Mouse (Mus musculus): Measurements from ENCODE around the gene Kmt2d. TPM values are rescaled to one million over a fixed set of nuclear protein-coding genes. Genes with fewer than 3 reads are reported as not detected.
A peak's percentile ranks its signal among the peaks of the same experiment; 100 is the strongest.

The Kmt2d gene
- polyA plus RNA-seq, 1 experiment from 2014 or later, result 5.1 TPM

- H3K4me1 ChIP-seq (replicated peaks; ENCODE audit: control insufficient read depth, insufficient read depth), result peaks cover 2% of the 10 kb centered on the region; the same call in 1 of the 2 replicates
- H3K4me2 ChIP-seq (replicated peaks; ENCODE audit: low read depth), result peak overlapping the region; percentile 57
- peak; percentile 57 for DNase-seq (ENCODE audit: low spot score)
- no peak overlapping the region for H3K27ac ChIP-seq (replicated peaks)
- 4% methylated on average over 55 of the region's 58 CpGs for WGBS
- H3K9ac ChIP-seq (ENCODE audit: low read length), result no peak overlapping the region
- H3K27me3 ChIP-seq (ENCODE audit: control insufficient read depth, insufficient read depth, low read length), result peaks cover 16% of the 10 kb centered on the region; the same call in 1 of the 2 replicates
- no peaks in the 10 kb centered on the region for H3K9me3 ChIP-seq (ENCODE audit: control insufficient read depth, low read length)
- H3K4me3 ChIP-seq (ENCODE audit: low read depth, low read length), result peak overlapping the region; percentile 34
- no peak for TF ChIP-seq CTCF (IDR thresholded peaks at IDR 0.05; ENCODE audit: low read depth)
- TF ChIP-seq EP300 (optimal IDR thresholded peaks at IDR 0.05), result no peak
- ATAC-seq (ENCODE audit: low FRiP score, low TSS enrichment), result peak; percentile 33; the same call in 1 of the 2 replicates
- no peaks in the 10 kb centered on the region for H3K36me3 ChIP-seq (ENCODE audit: control insufficient read depth, insufficient read depth, low read length)
Measured at GRCm38 (mm10) chr15:98806809-98807770, 63.9 kb downstream of the Kmt2d start.

DNA sequence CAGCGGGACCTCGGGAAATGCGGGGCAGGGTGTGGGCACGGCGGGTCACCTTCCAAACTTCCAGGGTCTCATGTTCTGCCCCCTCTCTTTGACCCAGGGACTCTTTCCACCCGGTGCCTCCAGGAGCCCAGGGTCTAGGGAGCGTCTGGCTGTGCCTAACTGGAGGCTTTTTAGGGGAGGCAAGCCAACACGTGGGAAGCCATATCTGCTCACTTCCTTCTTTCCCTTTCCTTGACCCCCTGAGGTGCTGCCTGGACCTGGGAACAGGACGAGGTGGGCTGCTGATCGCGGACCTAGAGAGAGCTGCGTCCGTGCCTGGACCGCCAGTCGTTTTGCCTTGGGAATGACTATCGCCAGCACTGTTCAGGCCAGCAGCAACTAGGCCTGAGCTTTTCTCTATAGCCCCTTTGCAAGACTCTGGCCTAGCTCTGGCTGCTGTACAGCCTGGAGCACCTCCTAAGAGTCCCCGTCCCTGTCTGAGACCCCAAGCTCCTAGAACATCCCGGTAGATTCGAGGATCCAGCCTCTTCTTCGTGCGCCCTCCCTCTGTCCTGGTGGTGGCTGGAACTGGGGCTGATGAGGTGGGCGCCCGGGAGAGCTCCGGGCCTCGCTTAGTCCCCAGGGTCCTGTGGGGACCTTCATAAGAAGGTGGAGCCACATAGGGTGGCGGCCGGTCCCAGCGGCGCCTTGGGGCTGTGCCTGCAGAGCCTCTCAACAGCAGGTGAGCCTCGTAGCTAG, 64.8 kb downstream of the Kmt2d start:
- peak overlapping the region; percentile 45 for H3K4me3 ChIP-seq (ENCODE audit: low read depth, low read length)
- DNase-seq (ENCODE audit: low spot score) (no peak), ATAC-seq (ENCODE audit: low FRiP score, low TSS enrichment) (peak; percentile 3; the same call in 1 of the 2 replicates)
- 33% methylated on average over 30 of the region's 30 CpGs for WGBS
- peaks cover 17% of the 10 kb centered on the region for H3K27me3 ChIP-seq (ENCODE audit: control insufficient read depth, insufficient read depth, low read length)
- H3K9ac ChIP-seq (ENCODE audit: low read length), result no peak overlapping the region
- H3K9me3 ChIP-seq (ENCODE audit: control insufficient read depth, low read length), result no peaks in the 10 kb centered on the region
- TF ChIP-seq EP300 (optimal IDR thresholded peaks at IDR 0.05) (no peak), CTCF (IDR thresholded peaks at IDR 0.05; ENCODE audit: low read depth) (no peak)
- H3K4me2 ChIP-seq (replicated peaks; ENCODE audit: low read depth), result peak overlapping the region; percentile 57
- H3K4me1 ChIP-seq (replicated peaks; ENCODE audit: control insufficient read depth, insufficient read depth), result peaks cover 2% of the 10 kb centered on the region; the same call in 1 of the 2 replicates
- no peaks in the 10 kb centered on the region for H3K36me3 ChIP-seq (ENCODE audit: control insufficient read depth, insufficient read depth, low read length)
- H3K27ac ChIP-seq (replicated peaks), result no peak overlapping the region

- Histone ChIP-seq H3K36me3 (ENCODE audit: control insufficient read depth, insufficient read depth, low read length) (no peaks in the 10 kb centered on the region), H3K27ac (replicated peaks) (no peak overlapping the region), H3K9ac (ENCODE audit: low read length) (peak overlapping the region; percentile 52; the same call in 1 of the 2 replicates), H3K4me1 (replicated peaks; ENCODE audit: control insufficient read depth, insufficient read depth) (peaks cover 2% of the 10 kb centered on the region; the same call in 1 of the 2 replicates), H3K4me3 (ENCODE audit: low read depth, low read length) (peak overlapping the region; percentile 45), H3K9me3 (ENCODE audit: control insufficient read depth, low read length) (no peaks in the 10 kb centered on the region), H3K4me2 (replicated peaks; ENCODE audit: low read depth) (peak overlapping the region; percentile 79), H3K27me3 (ENCODE audit: control insufficient read depth, insufficient read depth, low read length) (peaks cover 23% of the 10 kb centered on the region)
- peak; percentile 76 for TF ChIP-seq CTCF (IDR thresholded peaks at IDR 0.05; ENCODE audit: low read depth)
- no peak for TF ChIP-seq EP300 (optimal IDR thresholded peaks at IDR 0.05)
- ATAC-seq (ENCODE audit: low FRiP score, low TSS enrichment), result 0 out of 2 replicates have a peak, but pooled peaks have one; percentile 43
- WGBS, result 3% methylated on average over 63 of the region's 64 CpGs
- peak; percentile 78 for DNase-seq (ENCODE audit: low spot score)
Measured at GRCm38 (mm10) chr15:98805324-98806040, 65.5 kb downstream of the Kmt2d start.

DNA sequence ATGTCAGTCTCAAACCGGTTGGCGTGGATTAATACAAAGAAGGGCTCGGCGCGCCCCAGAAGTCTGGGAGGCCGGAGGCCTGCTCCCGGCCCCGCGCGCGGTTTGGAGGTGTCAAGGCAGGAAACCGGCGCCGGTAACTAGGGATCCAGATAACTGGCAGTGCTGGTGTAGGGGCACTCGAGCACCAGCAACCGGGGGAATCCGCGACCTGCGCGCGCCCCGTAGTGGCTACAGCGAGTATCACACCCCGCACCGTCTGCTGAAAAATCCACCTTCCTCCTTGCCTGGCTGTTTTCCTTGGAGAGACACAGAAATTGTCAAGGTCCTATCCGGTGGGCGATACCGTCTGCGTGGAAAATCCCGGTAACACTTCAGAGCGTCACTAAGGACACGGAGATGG, 67.0 kb downstream of the Kmt2d start:
- Histone ChIP-seq H3K27me3 (ENCODE audit: control insufficient read depth, insufficient read depth, low read length) (peaks cover 24% of the 10 kb centered on the region), H3K9ac (ENCODE audit: low read length) (no peak overlapping the region), H3K9me3 (ENCODE audit: control insufficient read depth, low read length) (no peaks in the 10 kb centered on the region), H3K36me3 (ENCODE audit: control insufficient read depth, insufficient read depth, low read length) (no peaks in the 10 kb centered on the region), H3K4me2 (replicated peaks; ENCODE audit: low read depth) (peak overlapping the region; percentile 31), H3K27ac (replicated peaks) (no peak overlapping the region), H3K4me1 (replicated peaks; ENCODE audit: control insufficient read depth, insufficient read depth) (peaks cover 2% of the 10 kb centered on the region; the same call in 1 of the 2 replicates), H3K4me3 (ENCODE audit: low read depth, low read length) (no peak overlapping the region)
- TF ChIP-seq EP300 (optimal IDR thresholded peaks at IDR 0.05) (no peak), CTCF (IDR thresholded peaks at IDR 0.05; ENCODE audit: low read depth) (peak; percentile 86)
- peak; percentile 87 for DNase-seq (ENCODE audit: low spot score)
- 0% methylated on average over 32 of the region's 32 CpGs for WGBS
- no peak; the same call in 1 of the 2 replicates for ATAC-seq (ENCODE audit: low FRiP score, low TSS enrichment)

DNA sequence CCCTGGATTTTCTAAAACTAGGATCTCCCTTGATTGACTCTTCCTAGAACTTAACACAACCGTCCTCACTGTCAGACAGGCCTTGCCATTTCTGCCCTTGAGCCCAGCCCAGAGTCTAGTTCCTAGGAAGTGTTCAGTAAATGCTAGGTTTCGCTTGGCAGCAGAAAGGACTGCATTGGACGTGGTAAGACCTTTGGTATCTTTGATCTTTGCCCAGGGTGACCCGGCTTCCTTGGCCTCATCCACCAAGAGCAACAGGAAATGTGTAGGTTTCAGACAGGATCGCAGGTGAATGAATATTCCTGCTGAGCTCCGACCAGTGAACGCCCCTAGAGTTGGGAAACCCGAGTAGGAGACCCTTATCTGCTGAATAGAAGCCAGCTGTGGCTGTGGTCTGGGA, 68.1 kb downstream of the Kmt2d start:
- H3K36me3 ChIP-seq (ENCODE audit: control insufficient read depth, insufficient read depth, low read length), result no peaks in the 10 kb centered on the region
- H3K27ac ChIP-seq (replicated peaks), result no peak overlapping the region
- no peak overlapping the region for H3K9ac ChIP-seq (ENCODE audit: low read length)
- ATAC-seq (ENCODE audit: low FRiP score, low TSS enrichment) (no peak), DNase-seq (ENCODE audit: low spot score) (no peak)
- H3K4me1 ChIP-seq (replicated peaks; ENCODE audit: control insufficient read depth, insufficient read depth), result peaks cover 2% of the 10 kb centered on the region; the same call in 1 of the 2 replicates
- WGBS, result 10% methylated on average over 8 of the region's 8 CpGs
- no peak overlapping the region for H3K4me2 ChIP-seq (replicated peaks; ENCODE audit: low read depth)
- H3K9me3 ChIP-seq (ENCODE audit: control insufficient read depth, low read length), result no peaks in the 10 kb centered on the region
- H3K4me3 ChIP-seq (ENCODE audit: low read depth, low read length), result no peak overlapping the region
- TF ChIP-seq EP300 (optimal IDR thresholded peaks at IDR 0.05), result no peak
- no peak for TF ChIP-seq CTCF (IDR thresholded peaks at IDR 0.05; ENCODE audit: low read depth)
- H3K27me3 ChIP-seq (ENCODE audit: control insufficient read depth, insufficient read depth, low read length), result peaks cover 28% of the 10 kb centered on the region
